Mouse (Mus musculus) kidney, adult 8-10 months (tissue): ENCODE results near the gene Vps4a.
"Not testable (repeated sequence)": the region's sequence is repeated elsewhere in the genome, so short reads cannot be mapped to it uniquely, and the experiment has no call there.

Experiments used
- DNase-seq, 2 experiments: peaks; one replicate each; pipeline ENCODE4 v3.0.0; 2022

Vps4a gene

DNA sequence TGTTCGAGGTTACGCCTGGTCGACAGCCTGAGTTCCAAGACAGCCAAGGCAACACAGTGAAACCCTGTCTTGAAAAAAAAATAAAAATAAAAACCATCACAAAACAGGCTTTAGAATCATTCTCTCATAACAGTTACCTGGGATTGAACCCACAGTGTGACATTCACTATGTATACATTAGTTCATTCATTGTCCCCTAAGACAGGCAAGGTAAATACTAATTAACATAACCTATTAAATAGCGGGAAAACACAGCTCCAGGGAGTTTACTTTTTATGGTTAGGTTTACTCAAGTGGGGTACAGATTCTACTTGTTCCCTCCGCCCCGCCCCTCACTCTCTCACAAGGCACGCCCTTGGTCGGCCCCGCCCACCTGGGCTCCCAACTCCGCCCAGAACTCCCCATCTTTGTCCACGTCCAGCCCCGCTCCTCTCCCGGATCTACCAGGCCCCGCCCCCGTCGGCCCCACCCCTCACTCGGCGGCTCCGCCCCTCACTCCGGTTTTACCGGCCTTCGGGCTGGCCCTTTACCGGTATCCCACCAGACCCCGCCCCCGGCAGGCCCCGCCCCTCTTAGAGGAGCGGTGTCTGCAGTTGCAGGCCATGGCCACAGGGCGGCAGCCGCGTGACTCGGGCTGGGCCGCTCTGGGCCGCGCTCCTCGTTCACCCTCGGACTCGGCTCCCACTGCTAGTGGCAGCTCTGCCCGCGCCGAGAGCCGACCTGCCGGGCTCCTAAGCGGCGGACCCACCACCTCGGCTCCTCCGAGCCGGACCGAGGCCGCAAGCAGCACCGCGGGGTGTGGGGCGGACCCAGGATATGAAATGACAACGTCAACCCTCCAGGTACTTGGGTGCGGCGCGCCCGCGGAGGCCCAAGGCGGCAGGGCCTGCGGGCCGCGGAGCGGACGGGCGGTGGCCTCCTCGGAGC is at the start of gene Vps4a:
Gene Vps4a (plus strand): TSS at position 573 of the 927 bp plus-strand sequence.
- DNase-seq: peak; percentile 97 to 99

DNA sequence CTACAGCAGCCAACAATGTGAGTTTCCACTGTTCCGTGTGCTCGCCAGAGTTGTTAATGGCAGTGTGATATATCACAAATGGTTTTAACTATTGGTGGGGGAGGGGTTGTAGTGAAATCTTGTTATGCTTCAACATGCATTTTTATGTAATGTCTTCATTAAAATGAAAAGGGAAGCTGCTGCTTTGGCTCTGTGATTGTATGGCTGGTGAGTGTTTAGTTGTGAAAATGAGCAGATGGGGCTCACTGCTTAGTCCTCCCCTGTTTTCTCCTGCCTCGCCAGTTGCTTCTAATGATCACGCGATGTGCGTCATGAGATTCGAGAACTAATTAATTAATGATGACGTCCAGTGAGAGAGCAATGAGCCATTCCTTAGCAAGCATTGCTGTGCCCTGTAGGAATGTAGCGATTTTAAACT is 45.6 kb upstream of the Vps4a start:
- no peak for DNase-seq

DNA sequence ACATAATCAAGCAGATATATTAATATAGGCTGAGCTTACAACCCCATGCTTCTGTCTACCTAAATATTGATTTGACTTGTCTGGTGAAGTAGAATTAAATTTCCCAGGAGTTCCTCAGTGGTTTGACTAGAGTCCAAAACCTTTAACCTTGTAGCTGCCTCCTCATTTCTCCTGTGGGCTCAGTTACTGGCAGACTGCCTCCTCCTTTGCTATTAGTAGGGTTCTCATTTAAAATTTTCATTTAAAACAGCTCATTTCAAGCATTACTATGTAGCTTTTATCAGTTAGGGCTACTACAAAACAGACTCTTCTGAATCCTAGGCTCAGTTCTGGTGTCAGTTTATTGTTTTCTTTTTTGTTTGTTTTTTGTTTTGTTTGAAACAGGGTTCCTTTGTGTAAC is 45.1 kb upstream of the Vps4a start:
- DNase-seq: no peak

DNA sequence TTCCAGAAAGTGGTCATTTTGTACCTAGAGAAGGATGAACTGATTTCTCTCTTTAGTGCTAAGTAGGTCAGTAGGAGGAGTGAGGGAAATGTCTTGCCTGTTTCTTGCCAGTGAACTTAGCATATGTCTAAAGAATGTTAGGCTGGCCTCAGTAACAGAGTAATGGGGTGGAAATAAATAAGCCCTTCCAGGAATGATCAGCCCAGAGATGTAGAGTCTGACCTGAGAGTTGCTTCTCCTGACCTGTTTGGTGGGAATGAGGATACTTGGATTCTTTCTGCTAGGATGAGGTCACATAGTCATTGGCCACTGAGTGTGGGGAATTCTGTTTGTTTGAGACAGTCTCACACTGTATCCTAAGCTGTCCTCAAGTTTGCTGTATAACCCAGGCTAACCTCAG is 43.5 kb upstream of the Vps4a start:
- no peak for DNase-seq

DNA sequence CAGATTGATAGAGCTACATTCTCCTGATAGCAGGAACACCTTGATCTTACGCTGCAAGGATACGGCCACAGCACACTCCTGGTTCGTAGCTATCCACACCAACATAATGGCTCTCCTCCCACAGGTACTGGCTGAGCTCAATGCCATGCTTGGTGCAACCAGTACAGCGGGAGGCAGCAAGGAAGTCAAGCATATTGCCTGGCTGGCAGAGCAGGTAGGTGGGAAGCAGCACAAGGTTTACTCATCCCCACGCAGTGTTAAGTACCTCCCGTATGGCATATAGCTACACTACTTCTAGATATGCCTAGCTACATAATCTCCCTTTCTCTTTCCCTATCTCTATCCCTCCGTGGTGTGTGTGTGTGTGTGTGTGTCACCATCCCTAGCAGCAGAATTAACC is 39.6 kb upstream of the Vps4a start:
- DNase-seq: no peak

DNA sequence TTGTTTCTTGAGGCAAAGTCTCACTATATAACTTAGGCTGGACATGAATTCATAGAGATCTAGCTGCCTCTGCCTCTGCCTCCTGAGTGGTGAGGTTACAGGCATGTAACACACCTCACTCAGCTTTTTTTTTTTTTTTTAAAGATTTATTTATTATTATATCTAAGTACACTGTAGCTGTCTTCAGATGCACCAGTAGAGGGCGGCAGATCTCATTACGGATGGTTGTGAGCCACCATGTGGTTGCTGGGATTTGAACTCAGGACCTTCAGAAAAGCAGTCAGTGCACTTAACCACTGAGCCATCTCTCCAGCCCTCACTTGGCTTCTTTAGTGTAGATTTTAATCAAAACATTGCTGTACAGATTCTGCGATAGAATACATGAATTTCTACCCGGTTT is 34.7 kb upstream of the Vps4a start:
- not testable (repeated sequence) for DNase-seq

DNA sequence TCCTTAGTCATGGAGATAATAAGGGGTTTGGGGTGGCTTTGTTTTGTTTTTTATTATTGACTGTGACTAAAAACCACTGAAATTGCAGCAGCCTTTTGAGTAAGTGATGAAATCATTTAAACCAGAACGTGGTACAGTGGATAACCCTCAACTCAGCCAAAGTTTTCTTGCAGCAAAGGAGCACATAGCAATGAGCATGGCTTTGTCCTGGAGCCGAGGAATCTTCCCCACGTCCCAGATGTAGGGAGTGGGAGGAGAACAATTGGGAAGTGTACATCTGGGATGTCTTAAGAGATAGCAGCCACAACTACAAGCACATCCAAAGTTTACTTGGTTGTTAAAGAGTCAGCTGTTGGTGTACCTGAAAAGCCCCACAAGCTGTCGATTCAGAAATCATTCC is 33.6 kb upstream of the Vps4a start:
- DNase-seq: no peak

DNA sequence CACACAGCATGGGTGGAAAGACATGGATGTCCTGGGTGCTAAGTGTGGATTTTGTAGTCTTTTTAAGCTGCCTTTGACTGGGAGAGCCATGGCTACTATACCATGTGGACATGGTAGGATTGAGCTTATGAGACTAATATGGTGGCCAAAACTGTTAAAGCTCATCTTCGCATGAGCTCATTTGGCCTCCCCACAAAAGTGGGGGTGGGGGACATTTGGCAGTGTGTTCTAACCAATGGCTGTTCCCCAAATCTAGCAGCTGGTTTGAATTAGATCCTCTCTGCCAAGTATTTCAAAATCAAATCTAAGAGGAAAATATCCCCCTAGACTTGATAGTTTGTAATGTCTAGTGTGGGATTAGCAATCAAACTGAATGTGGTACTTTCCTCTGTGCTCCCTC is 32.0 kb upstream of the Vps4a start:
- no peak for DNase-seq

DNA sequence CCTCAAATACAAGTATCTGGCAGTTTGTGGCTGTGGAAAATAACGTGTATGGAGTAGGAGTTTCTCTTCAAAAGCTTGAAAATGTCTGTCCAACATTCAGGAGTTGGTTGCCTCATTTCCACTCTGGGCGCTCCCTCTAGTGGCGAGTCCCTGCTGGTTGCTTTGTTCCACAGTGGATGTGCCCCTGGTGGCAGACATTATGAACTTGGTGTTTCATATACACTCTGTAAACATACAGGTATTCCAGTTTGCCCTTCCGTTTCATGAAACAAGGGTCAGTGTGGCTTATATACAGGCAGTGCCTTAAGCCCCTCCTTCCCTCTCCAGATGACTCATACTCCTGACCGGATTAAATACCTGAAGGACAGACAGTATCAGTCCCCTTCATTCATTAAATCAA is 28.5 kb upstream of the Vps4a start:
- DNase-seq: peak; percentile 76 to 91

DNA sequence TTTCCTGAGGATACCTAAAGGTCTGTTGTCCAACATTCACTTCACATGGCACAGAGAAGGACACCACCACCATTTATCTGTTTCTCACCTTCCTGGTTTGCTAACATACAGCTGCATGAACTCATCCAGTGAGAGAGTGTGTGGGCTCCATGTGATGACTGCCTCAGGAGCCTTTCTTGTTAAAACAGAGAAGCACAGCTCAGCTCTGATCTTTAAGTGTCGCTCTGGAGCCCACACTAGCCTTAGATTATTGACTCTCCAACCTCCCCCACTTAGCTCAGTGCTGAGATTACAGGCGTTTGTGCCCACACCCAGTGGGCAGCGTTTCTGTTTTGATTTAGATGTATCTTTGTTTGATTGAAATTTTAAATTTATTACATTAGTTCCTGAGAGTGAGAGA is 23.2 kb upstream of the Vps4a start:
- no peak for DNase-seq

DNA sequence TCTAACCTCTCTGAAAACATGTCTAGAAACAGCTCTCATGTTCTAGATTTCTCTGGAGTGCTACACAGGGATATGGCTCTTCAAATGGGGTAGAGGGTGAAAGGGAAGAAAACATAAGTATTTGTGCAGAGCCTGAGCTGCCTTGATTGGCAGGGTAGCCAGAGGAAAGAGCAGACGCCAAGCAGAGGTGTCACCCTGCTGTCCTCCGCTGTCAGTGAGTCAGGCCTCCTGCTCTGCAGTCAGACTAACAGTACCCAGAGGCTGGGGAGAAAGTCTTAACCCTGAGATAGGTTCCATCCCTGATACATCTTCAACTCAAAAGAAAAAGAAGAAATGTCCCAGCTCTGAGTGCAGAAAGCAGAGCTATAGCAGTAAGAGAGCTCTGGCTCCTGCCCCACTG is 18.4 kb upstream of the Vps4a start:
- DNase-seq: no peak

DNA sequence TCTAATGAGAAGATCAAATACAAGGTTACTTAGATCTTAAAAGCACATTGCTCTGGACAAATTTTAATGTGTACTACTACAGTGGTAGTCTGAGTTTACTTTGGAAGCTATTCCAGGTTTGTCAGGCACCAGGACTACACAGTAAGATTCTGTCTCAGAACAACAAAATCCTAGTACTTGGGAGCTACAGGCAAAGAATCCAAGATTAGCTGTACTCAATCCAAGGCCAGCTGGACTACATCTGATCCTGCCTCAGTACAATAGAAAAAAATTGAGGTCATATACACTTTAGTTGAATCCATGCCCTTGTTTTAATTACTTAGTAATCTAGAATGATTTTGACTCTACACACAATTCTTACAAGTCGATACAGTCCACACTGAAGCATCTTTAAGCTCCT is 16.1 kb upstream of the Vps4a start:
- no peak for DNase-seq

DNA sequence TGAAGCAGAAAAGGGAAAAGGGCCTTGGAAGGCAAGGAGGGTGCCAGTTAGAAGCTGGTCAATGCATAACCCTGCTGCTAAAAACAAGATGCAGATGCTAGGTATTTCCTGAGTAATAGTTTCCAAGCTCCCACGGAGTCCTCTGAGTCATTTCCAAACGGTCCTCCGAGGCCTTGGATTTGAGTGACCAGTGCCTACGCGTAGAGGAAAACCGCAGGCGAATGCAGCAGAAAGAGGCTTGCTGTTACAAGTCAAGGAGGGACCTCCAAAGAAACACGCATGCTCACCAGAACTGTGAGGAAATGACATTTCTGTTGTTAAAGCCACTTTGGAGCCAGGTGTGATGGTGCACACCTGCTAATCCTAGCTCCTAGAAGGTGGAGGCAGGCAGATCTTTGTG is 7.5 kb upstream of the Vps4a start:
- no peak for DNase-seq

DNA sequence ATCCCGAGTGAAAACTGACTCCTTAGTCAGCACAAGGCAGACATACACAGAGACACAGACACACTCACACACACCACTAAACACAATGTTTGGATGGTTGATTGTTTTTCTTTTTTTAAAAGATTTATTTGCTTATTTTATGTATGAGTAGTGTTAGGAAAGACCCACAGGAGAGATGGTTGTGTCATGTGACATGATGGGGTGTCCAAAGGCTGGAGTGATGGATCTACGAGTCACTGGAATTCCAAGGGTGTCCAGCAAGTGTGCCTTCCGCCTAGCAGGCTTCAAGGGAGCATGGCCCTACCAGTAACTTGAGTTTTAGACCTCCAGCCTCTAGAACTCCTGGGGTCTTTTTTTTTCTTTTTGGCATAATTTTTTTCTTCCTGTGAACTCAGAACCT is 1.7 kb upstream of the Vps4a start:
- DNase-seq: no peak

DNA sequence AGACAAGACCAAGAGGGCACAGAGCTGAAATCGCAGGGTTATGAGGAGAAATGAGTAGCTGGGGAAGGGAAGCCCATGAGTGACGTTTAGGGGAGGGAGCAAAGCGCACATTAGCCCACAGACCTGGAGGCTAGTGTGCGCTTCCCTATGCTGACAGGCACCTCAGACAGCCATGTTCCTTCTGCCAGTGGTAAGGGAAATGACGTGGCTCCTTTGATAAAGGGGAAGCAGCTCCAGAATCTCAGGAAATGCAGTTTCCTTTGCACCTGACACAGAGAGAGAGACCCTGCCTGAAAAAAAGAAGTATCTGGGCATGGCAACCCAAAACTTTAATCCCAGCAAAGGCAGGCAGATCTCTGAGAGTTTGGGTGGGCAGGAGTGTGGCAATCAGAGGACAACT is 964 bp upstream of the Vps4a start:
- no peak for DNase-seq

DNA sequence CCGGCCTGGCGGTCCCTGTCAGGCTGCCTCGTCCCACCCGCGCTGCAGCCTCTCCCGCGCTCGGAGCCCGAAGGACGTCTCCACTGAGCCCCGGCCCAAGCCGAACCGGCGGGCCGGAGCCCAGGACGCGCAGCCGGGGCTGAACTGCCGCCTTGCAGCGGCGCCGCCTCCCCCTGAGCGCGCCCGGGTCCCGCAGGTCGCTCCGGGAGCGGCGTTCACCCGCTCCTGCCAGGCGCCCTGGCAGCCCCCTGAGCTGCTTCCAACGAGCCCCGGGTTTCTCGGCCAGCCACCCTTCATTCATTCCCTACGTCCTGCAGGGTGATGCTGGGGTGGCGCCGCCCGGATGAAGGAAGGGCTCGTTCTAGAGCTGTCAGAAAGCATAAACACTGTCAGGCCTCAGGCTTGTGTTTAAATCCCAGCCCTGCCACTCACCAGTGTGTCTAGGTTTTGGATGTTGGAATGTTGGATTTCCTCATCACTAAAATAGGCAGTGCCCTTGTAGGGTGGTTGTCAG is 612 bp downstream of the Vps4a start:
- DNase-seq: no peak

DNA sequence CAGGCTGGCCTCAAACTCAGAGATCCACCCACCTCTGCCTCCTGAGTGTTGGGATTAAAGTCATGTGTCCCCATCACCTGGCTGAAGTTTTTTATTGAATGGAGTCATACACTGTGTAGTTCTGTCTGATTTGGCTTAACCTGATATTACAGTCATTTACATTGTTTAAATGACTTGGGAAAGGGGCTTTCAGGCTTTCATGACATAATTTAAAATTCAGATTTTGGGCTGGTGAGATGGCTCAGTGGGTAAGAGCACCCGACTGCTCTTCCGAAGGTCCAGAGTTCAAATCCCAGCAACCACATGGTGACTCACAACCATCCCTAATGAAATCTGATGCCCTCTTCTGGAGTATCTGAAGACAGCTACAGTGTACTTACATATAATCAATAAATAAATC is 2.6 kb downstream of the Vps4a start:
- DNase-seq: not testable (repeated sequence)

DNA sequence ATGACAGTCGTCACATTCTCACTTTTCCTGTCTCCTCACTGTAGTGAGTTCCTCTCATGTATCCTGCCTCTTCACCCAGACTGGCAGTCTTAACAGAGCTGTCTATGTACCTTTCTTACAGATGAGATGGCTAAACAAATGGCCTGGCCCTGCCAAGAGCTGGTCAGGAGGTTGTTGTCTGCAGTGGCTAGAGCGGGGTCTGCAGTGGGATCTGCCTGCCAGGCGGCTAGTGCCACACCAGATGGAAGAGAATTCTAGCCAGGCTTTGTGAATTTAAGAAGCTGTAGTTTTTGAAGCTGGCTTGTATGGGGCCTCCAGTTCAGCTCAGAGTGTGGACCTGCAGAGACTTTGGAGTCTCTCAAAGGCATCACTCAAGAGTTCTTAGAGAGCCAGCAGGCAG is 4.6 kb downstream of the Vps4a start:
- no peak for DNase-seq

DNA sequence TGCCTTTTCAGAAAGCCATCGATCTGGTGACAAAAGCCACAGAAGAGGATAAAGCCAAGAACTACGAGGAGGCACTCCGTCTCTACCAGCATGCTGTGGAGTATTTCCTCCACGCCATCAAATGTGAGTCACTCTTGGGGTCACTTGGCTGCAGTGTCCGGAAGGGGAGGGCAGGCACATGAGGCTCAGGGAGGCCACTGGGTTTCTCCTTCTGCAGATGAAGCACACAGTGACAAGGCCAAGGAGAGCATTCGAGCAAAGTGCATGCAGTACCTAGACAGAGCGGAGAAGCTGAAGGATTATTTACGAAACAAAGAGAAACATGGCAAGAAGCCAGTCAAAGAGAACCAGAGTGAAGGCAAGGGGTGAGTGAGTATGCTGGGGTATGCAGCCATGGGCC is 5.6 kb downstream of the Vps4a start:
- DNase-seq: peak; percentile 30 to 41

DNA sequence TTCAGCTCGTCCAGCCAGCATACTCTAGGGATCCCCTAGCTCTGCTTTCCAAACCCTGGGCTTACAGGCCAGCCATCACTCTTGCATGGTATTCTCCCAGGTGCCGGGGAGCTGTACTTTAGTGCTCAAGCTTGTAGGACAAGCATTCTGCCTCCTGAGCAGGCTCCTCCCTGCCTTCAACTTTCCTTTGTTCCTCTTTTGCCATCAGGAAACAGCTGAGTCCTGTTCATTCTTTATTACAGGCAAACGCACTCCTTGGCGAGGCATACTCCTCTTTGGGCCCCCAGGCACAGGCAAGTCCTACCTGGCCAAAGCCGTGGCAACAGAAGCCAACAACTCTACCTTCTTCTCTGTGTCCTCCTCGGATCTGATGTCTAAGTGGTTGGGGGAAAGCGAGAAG is 9.6 kb downstream of the Vps4a start:
- DNase-seq: no peak

DNA sequence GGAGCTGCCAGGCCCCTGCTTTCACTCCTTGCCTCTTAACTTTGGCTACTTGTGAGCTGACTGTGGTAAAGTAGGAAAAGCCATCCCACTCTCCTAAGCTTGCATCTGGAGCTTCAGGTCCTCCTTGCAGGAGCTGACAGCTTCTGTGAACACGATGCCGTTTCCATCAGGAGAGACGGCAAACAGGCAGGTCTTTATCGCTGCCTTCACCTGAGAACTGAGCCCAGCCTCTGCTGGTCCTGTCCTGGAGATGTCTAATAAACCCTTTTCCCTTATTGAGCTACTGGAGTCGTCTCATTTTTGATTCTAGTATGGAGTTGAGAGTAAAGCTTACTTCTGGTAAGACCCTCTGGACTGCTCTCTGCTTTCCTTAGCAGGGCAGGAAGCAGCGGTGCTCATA is 14.5 kb downstream of the Vps4a start:
- DNase-seq: no peak

DNA sequence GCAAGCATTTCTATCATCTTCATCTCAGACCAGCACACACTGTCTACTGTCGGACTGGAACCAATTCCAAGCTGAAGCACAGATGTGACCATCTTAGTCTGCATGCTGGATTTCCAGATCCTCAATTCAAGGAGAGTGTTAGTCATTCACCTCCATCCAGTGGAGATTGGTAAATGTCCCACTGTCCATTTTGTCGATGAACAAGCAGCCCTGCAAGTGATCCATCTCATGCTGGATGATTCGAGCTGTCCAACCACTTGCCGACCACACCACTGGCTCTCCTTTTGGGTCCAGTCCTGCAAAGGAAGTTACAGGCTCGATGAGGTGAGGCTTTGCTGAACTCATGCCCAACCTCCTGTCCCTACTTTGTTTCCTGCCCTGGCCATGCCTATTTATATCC is 16.0 kb downstream of the Vps4a start:
- no peak for DNase-seq

DNA sequence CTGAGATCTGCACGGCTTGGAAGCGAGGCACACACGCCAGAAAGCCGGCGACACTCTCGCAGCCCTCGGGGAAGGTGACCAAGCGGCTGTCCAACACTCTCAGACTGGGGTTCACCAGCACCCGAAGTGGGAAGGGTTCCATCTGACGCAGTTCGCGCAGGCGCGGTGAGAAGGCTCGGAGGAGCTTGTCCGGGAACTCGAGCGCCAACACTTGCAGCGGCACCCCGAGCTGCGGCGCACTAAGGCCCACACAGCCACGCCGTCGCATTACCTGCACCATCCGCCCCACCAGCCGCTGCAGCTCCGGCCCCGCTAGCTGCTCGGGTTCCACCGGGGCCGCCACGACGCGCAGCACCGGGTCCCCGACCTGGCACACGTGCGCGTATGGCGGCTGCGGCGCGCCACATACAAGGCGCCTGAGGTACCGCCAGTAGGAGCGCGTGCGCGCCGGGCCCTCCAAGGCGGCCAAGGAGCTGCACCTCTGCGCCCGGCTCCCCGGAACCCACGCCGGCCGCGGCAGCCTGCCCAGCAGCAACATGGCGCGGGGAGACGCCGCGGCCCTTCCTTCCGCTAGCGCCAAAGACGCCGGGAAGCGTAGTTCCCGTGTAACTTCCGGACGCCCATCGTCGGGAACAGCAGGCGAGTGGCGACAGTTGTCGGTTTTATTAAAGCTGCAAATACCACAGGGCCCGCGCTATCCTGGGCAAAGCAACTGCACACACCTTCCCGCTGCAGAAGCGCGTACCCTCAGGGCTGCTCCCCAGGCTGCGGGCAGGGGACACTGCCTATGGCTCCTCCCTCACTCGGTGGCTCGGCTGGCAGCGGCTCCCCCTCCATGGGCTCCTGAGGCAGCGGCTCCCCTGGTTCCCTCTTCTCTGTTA is 17.3 kb downstream of the Vps4a start, which contains the start of gene Pdf:
Gene Pdf (minus strand): TSS at position 554 of the 881 bp plus-strand sequence.
- DNase-seq: peak; percentile 72 to 81

DNA sequence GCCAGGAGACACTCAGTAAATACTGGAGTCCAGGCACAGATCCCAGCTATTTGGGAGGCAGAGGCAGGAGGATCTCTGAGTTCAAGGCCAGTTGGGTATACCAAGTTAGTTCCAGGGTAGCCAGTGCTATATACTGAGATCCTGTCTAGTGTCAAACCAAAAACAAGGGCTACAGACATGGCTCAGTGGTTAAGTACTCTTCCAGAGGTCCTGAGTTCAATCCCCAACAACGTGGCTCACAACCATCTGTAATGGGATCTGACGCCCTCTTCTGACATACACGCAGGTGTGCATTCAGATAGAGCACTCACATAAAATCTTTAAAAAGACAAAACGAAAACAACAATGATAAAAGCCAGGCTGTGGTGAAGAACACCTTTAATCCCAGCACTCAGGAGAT is 18.5 kb downstream of the Vps4a start:
- no peak for DNase-seq
